In the genomic region with DNA sequence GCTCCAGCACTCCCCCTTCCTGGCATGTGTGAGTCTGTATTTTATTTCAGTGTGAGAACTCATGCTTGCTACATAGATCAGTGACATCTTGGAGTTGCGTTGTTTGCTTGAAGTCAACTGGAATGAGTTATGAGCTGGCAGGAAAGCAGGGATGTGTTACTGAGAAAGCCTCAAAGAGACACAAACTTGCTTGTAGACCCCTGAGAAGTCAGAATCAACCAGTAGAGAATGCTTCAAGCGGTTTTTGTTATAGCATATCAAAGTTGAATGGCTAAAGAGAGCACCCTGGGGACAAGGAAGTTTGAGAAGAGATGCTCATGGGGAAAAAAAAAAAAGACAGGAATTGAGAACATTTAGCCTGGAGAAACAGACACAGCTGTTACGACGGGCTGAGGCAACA, we compare ENCODE assay signal across 29 mouse cellular contexts.
DNase-seq lines count a peak whose midpoint lies in the region; ATAC-seq and TF ChIP-seq lines count a peak whose summit lies in the region.
"Had no signal": no experiment of that assay in that cellular context is flagged by ENCODE, and none has a peak within 500 bp of the region (broad histone marks: within the 10 kb centered on the region; RNA-seq: fewer than 3 reads in every experiment).

No protein-coding gene starts in this region.

- TF ChIP-seq CTCF in kidney, postnatal 0 days (IDR thresholded peaks at IDR 0.05; ENCODE audit: low read depth): no peak
- TF ChIP-seq CTCF in kidney, adult 2 months (conservative IDR thresholded peaks at IDR 0.05; ENCODE audit: insufficient read depth, insufficient read length, low read depth, low read length): no peak

- H3K4me3 ChIP-seq in embryonic facial prominence, embryonic 13.5 days: no peak overlapping the region
- H3K4me3 ChIP-seq in embryonic facial prominence, embryonic 10.5 days: no peak overlapping the region
- H3K4me3 ChIP-seq in kidney, postnatal 0 days (replicated peaks; ENCODE audit: low read depth, low read length): no peak overlapping the region
- H3K4me3 ChIP-seq in kidney, adult 2 months (ENCODE audit: insufficient read depth, low read depth, low read length): no peak overlapping the region
- no peak overlapping the region for H3K4me3 ChIP-seq in embryonic facial prominence, embryonic 15.5 days (replicated peaks)
- H3K4me3 ChIP-seq: embryonic facial prominence, embryonic 12.5 days; erythroblast, embryonic 14.5 days; forebrain, embryonic 10.5 days; forebrain, embryonic 12.5 days had no signal

- no peaks in the 10 kb centered on the region for H3K27me3 ChIP-seq in embryonic facial prominence, embryonic 13.5 days
- H3K27me3 ChIP-seq in embryonic facial prominence, embryonic 10.5 days (replicated peaks; ENCODE audit: low read depth, poor library complexity, severe bottlenecking): no peaks in the 10 kb centered on the region
- H3K27me3 ChIP-seq in kidney, postnatal 0 days (ENCODE audit: insufficient read depth, low read length): no peaks in the 10 kb centered on the region
- H3K27me3 ChIP-seq in kidney, adult 2 months (replicated peaks; ENCODE audit: control insufficient read depth, insufficient read depth, low read length): no peaks in the 10 kb centered on the region
- H3K27me3 ChIP-seq in embryonic facial prominence, embryonic 15.5 days: no peaks in the 10 kb centered on the region
- H3K27me3 ChIP-seq: CH12.LX; embryonic facial prominence, embryonic 12.5 days; forebrain, embryonic 12.5 days; Patski had no signal

- H3K27ac ChIP-seq in embryonic facial prominence, embryonic 13.5 days: peak overlapping the region; percentile 44; the same call in 1 of the 2 replicates
- no peak overlapping the region for H3K27ac ChIP-seq in embryonic facial prominence, embryonic 10.5 days (replicated peaks)
- no peak overlapping the region for H3K27ac ChIP-seq in kidney, postnatal 0 days
- no peak overlapping the region for H3K27ac ChIP-seq in kidney, adult 2 months (ENCODE audit: insufficient read depth, low read depth, low read length)
- peak overlapping the region; percentile 73 for H3K27ac ChIP-seq in embryonic facial prominence, embryonic 15.5 days (replicated peaks)
- H3K27ac ChIP-seq: embryonic facial prominence, embryonic 12.5 days; forebrain, embryonic 10.5 days; forebrain, embryonic 12.5 days had no signal

- H3K9me3 ChIP-seq in embryonic facial prominence, embryonic 13.5 days: no peaks in the 10 kb centered on the region
- H3K9me3 ChIP-seq in embryonic facial prominence, embryonic 10.5 days: no peaks in the 10 kb centered on the region
- no peaks in the 10 kb centered on the region for H3K9me3 ChIP-seq in kidney, postnatal 0 days (replicated peaks; ENCODE audit: low read length)
- H3K9me3 ChIP-seq in embryonic facial prominence, embryonic 15.5 days (replicated peaks): no peaks in the 10 kb centered on the region
- H3K9me3 ChIP-seq: embryonic facial prominence, embryonic 12.5 days; forebrain, embryonic 10.5 days; forebrain, embryonic 12.5 days had no signal

- no peak overlapping the region for H3K4me2 ChIP-seq in embryonic facial prominence, embryonic 13.5 days
- no peak overlapping the region for H3K4me2 ChIP-seq in kidney, postnatal 0 days (ENCODE audit: low read length)
- no peak overlapping the region for H3K4me2 ChIP-seq in embryonic facial prominence, embryonic 15.5 days (replicated peaks)
- H3K4me2 ChIP-seq: embryonic facial prominence, embryonic 12.5 days; forebrain, embryonic 12.5 days had no signal

- TF ChIP-seq POLR2A in kidney, adult 2 months (IDR thresholded peaks at IDR 0.05; ENCODE audit: low read depth, low read length): no peak

- DNase-seq in embryonic facial prominence, embryonic 10.5 days (ENCODE audit: low spot score): no peak
- DNase-seq in kidney, postnatal 0 days (ENCODE audit: low spot score): peak; percentile 5
- no peak for DNase-seq in kidney, adult 2 months
- DNase-seq in brain, adult 2 months (ENCODE audit: low read depth, low spot score): peak; percentile 21
- DNase-seq in heart, adult 9 months (ENCODE audit: low spot score in 2 of 2): no peak
- DNase-seq: adrenal gland, adult 8-10 months; adrenal gland, postnatal 14 days; adrenal gland, postnatal 36 days; B cell, adult 2 months; cerebellum, adult 11 months; cerebellum, adult 18-20 months; cerebellum, adult 8-10 months; cerebellum, adult 9-11 months; cerebellum, postnatal 14 days; cerebellum, postnatal 36 days; embryo, embryonic 11 days had no signal

- no peaks in the 10 kb centered on the region for H3K36me3 ChIP-seq in embryonic facial prominence, embryonic 13.5 days
- no peaks in the 10 kb centered on the region for H3K36me3 ChIP-seq in embryonic facial prominence, embryonic 10.5 days (replicated peaks)
- H3K36me3 ChIP-seq in kidney, postnatal 0 days (ENCODE audit: insufficient read depth, low read length): no peaks in the 10 kb centered on the region
- H3K36me3 ChIP-seq in kidney, adult 2 months (ENCODE audit: control insufficient read depth, insufficient read depth, low read length): no peaks in the 10 kb centered on the region
- no peaks in the 10 kb centered on the region for H3K36me3 ChIP-seq in embryonic facial prominence, embryonic 15.5 days
- H3K36me3 ChIP-seq: embryonic facial prominence, embryonic 12.5 days; forebrain, embryonic 10.5 days; forebrain, embryonic 12.5 days; G1E had no signal

- WGBS in embryonic facial prominence, embryonic 13.5 days: 45% methylated on average over 4 of the region's 4 CpGs
- 76% methylated on average over 4 of the region's 4 CpGs for WGBS in embryonic facial prominence, embryonic 10.5 days
- 64% methylated on average over 4 of the region's 4 CpGs for WGBS in kidney, postnatal 0 days
- 80% methylated on average over 4 of the region's 4 CpGs for WGBS in kidney, adult 2 months
- 34% methylated on average over 4 of the region's 4 CpGs for WGBS in embryonic facial prominence, embryonic 15.5 days

- no peak for ATAC-seq in embryonic facial prominence, embryonic 13.5 days (ENCODE audit: insufficient number of reproducible peaks, insufficient read depth, low FRiP score, low TSS enrichment, low read depth)
- ATAC-seq in kidney, postnatal 0 days (replicated peaks; ENCODE audit: low FRiP score, low read depth): no peak
- peak; percentile 51 for ATAC-seq in embryonic facial prominence, embryonic 15.5 days (ENCODE audit: insufficient number of reproducible peaks, low FRiP score, low TSS enrichment, low read depth)
- ATAC-seq: activated CD4-positive, CD25-positive, alpha-beta regulatory T cell, adult 4 months; CD4-positive, CD25-positive, alpha-beta regulatory T cell, adult 4 months; forebrain, embryonic 14.5 days; forebrain, embryonic 16.5 days; Patski had no signal

- no peak overlapping the region for H3K9ac ChIP-seq in embryonic facial prominence, embryonic 13.5 days
- H3K9ac ChIP-seq in kidney, postnatal 0 days (ENCODE audit: low read depth, low read length): no peak overlapping the region
- H3K9ac ChIP-seq in embryonic facial prominence, embryonic 15.5 days: no peak overlapping the region
- H3K9ac ChIP-seq: embryonic facial prominence, embryonic 12.5 days; forebrain, embryonic 12.5 days had no signal

- 0 out of 2 replicates have a peak, but pooled peaks cover 13% of the 10 kb centered on the region for H3K4me1 ChIP-seq in embryonic facial prominence, embryonic 13.5 days
- peaks cover 11% of the 10 kb centered on the region for H3K4me1 ChIP-seq in embryonic facial prominence, embryonic 10.5 days
- H3K4me1 ChIP-seq in kidney, postnatal 0 days (replicated peaks; ENCODE audit: insufficient read depth, low read length): no peaks in the 10 kb centered on the region
- no peaks in the 10 kb centered on the region for H3K4me1 ChIP-seq in kidney, adult 2 months (ENCODE audit: control insufficient read depth, insufficient read depth, low read length)
- H3K4me1 ChIP-seq in embryonic facial prominence, embryonic 15.5 days: peaks cover 14% of the 10 kb centered on the region; the same call in 1 of the 2 replicates
- H3K4me1 ChIP-seq: embryonic facial prominence, embryonic 12.5 days; forebrain, embryonic 12.5 days had no signal

Comparison
In these comparisons a context has a peak if more than half of its experiments do, and no peak if none do; other contexts are left out.
1. H3K27ac ChIP-seq: peak in embryonic facial prominence, embryonic 13.5 days (single experiment) and embryonic facial prominence, embryonic 15.5 days (single experiment); none in embryonic facial prominence, embryonic 10.5 days (single experiment), kidney, postnatal 0 days (single experiment) and kidney, adult 2 months (single experiment).
2. DNase-seq: peak in kidney, postnatal 0 days (single experiment) and brain, adult 2 months (single experiment); none in embryonic facial prominence, embryonic 10.5 days (single experiment), kidney, adult 2 months (single experiment) and heart, adult 9 months (0 of 2).